Mouse (Mus musculus): ENCODE measurements around the gene Dnaaf3.

- no peak for TF ChIP-seq CTCF (IDR thresholded peaks at IDR 0.05; ENCODE audit: borderline replicate concordance, insufficient read depth, low read depth, low read length)
- no peak for TF ChIP-seq POLR2A (IDR thresholded peaks at IDR 0.05; ENCODE audit: borderline replicate concordance, insufficient read depth, low read length)
These were observed at the start of gene Dnaaf3 for GRCm38 (mm10) chr7:4532005-4532729.

Data from cerebellum, adult 2 months (tissue).